Mouse (Mus musculus) cerebellum, adult 9-11 months (tissue): ENCODE results near the gene Lgi1.

Experiments used
- DNase-seq: peaks from one replicate; pipeline ENCODE4 v3.0.0; 2022

Lgi1 gene

GRCm38 (mm10) chr19:38264505-38265500 lies at the start of gene Lgi1:
TSS of gene Lgi1 (plus strand) at chr19:38264536.
- peak; percentile 83 for DNase-seq

DNA sequence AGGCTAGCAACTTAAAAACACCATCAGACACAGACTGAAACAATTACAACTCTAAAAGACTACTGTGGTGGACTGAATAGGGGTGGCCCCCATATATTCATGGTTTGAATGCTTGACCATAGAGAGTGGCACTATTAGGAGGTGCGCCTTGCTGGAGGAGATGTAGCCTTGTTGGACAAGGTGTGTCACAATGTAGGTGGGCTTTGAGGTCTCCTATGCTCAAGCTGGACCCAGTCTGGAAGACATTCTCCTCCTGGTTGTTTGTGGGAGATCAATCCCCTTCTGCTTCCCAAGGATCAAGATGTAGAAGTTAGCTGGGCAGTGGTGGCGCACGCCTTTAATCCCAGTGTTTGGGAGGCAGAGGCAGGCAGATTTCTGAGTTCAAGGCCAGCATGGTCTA lies 46.6 kb upstream of the Lgi1 start:
- no peak for DNase-seq

DNA sequence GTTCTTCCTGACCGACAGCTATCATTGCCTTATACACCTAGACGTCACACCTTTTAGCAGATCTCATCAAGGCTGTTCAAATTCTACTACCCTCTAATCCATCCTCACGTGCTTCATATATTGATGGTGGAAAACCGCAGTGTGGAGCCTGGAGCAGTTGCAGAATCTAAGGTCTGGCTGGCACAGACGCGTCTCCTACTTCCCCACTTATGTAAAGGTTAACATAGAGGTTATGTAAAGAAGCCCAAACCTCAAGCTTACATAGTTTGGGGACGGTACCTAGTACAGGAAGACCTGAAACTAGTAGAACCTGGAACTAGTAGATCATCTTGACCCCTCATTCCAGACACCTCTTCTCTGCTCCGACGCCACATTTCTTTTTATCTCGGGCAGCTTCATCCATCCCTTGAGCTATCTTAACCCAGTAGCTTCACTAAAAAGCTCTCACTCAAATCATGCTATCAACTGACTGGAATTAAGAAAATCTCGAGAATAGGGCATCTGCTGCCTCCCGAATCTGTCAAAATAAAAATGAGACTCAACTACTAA lies 40.9 kb upstream of the Lgi1 start:
- peak; percentile 40 for DNase-seq

GRCm38 (mm10) chr19:38223905-38224684 lies 40.2 kb upstream of the Lgi1 start, which contains the start of gene Fra10ac1:
TSS of gene Fra10ac1 (minus strand) at chr19:38224156.
- DNase-seq = peak; percentile 95

DNA sequence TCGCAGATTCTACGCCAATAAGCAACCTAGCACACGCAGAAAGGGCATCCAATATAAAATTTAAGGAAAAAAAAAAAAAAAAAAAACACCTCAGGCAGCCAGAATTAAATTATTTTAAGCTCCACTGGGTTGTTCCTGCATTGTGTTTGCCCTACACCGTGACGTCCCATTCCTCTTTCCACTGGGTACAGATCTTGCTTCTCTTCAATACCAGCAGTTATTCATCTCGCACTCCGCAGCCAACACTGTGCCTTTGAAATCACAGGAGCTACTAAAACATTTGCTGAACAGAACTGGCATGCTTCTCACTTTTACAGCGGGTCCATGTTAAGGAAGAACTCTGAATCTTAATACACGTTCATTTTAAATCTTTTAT lies 39.7 kb upstream of the Lgi1 start:
- no peak for DNase-seq

DNA sequence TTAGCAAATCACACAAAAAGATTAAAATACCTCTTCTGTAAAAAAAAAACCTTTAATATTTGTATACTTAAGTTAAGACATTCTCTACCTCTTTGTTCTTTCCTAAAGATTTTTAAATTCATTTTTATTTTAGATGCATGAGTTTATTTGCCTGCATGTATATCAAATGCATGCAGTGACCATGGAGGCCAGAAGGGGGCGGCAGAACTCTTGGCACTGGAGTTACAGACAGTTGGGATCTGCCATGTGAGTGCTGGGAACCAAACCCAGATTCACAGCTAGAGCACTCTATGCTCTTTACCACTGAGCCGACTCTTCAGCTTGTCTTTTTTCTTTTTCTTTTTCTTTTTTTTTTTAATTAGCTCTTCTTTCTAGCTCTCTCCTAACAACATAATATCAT lies 35.6 kb upstream of the Lgi1 start:
- DNase-seq = no peak

DNA sequence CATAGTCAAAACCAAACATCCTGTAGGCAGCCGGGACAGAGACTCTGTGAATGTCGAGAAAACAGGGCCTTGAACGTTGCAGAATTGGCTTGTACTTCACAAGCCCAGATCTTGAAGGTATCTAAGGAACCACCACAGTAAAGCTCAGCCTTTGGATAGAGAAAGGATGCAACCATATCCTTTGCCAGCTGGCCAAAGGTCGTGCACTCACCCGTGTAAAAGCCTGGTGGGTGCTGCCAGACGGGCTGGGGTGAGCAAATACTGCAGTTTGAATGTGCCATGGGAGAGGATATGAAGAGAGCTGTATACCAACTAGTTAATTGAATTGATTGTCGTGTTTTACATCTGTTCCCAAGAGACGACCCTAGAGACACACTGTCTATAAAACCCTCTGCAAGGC lies 32.2 kb upstream of the Lgi1 start:
- DNase-seq = no peak

DNA sequence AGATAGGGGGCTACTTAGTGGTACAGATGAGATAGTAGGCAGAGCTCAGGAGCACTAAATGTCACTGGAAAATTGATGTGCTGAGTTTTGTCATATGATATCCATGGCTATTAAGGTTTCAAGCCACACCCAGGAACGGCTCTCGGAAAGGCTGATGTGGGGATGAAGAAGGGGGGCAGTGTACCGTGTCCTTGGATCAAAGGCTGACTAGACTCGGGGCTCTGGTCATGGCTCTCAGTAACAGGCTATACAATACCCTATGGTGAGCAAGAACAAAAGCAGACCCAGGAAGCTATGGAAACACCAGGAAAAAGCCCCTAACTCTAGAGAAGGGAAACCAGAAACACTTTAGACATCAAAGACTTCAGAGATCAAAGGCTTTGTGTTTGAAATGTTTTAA lies 31.8 kb upstream of the Lgi1 start:
- no peak for DNase-seq

GRCm38 (mm10) chr19:38236526-38236925 lies 27.8 kb upstream of the Lgi1 start:
- DNase-seq = no peak

DNA sequence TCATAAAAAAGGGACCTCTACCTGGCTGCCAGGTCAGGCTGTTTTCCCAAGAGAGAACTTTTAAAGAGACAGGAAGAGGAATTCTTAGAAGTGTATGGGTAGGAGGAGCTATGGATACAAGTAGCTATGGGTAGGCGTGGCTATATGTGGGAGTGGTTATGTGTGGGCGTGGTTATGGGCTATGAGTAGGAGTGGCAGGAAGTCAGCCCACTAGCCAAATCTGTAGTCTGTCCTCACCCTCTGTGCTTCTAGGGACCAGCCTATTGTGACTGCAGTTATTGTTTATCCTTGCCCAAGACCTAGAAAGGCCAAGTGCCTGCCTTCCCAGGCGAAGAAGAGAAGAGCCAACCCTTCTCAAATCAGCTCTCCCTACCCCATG lies 26.5 kb upstream of the Lgi1 start:
- DNase-seq = peak; percentile 70

GRCm38 (mm10) chr19:38238213-38238951 lies 26.0 kb upstream of the Lgi1 start:
- DNase-seq = peak; percentile 96

GRCm38 (mm10) chr19:38242314-38242852 lies 22.0 kb upstream of the Lgi1 start:
- DNase-seq = no peak

DNA sequence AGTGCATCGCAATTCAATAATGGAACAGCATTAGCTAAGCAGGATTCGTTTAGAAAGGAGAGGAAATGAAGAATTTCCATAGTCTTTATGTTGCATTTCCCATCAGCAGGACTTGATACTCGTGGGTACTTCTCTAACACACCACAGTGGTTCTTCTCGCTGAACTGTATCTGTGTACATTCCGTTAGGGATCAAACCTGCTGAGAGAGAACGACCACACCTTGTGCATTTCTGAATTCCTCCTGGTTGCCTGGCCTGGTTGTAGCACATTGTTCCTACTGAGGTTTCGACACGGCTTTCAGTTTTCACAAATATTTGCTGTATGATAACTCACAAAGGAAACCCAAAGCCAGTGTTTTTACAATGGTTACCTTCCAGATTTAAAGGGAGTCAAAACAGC lies 19.6 kb upstream of the Lgi1 start:
- DNase-seq = no peak

- DNase-seq = no peak
Observed at GRCm38 (mm10) chr19:38245361-38246176, 18.8 kb upstream of the Lgi1 start.

DNA sequence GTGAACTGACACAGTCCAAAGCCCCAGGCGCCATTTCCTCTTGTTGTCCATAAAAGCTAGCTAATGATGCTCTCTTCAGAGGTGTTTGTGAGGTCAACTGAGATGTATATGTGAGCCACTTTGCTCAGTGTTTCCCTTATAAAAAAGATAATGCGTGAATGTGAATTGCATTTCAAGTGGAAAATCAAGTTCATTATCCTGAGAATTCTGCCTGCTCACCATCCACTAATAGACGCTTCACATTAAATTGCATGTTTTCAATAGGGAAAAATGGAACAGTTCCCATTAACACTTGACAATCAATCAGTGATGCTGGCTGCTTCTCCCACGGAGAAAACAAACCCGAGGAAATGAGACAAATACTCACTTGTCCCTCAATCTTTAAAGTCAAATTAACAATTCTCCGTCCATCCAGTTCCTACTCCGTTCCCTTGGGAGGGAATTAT lies 18.1 kb upstream of the Lgi1 start:
- no peak for DNase-seq

DNA sequence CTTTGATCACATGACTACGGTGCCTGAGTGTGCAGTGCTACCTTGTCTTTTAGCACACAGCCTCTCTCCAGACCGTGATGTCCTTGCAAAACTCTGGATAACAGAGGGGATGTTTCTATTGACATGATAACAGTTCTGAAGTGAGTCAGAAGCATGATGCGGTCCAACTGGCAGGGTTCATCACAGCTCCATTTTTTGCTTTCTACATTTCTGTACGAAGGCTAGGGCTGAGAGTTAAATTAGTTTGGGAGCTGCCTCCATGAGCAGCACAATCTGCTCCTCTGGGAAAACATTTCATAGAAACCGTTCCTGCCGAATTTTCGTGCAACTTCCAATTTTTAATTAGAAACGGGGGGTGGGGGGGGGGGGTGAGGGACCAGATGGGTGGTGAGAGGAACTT lies 14.7 kb upstream of the Lgi1 start:
- DNase-seq = no peak

DNA sequence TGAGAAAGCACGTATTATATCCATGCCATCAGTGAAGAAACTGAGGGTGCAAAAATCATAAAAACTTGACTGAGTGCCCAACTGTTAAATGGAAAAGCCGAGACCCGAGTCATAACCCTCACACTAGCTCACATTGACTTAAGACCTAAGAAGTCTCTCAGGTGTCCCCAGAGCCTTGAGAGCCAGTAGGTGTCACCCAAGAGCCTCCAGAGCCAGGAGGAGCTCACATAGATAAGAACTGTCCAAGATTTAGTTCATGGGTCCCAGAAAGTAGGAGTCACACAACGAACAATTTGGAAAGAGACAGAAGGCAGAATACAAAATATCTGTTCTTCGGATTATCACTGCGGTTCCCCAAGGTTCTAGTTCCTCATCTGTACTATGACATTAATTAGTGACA lies 10.5 kb upstream of the Lgi1 start:
- DNase-seq = peak; percentile 68

GRCm38 (mm10) chr19:38258651-38259065 lies 5.7 kb upstream of the Lgi1 start:
- DNase-seq = peak; percentile 78

DNA sequence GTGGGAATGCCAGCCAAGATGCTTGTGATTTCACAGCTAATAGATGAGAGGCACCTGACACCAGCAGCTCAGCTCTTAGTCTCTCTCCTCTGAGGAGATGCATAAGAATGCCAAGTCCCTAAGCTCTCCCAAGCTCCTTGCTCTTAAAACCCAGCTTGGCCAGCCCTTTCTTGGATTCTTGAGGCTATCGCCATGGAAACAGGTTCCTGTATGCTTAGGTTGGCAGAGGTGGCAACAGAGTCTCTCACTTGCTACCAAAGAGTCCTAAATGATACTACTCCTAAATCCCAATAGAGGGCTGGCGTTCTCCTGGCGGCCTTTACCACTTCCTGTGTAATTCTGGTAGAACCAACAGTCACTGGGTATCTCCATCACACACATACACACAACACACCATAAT lies 4.9 kb upstream of the Lgi1 start:
- DNase-seq = no peak

GRCm38 (mm10) chr19:38260346-38260745 lies 4.0 kb upstream of the Lgi1 start:
- DNase-seq = peak; percentile 48

DNA sequence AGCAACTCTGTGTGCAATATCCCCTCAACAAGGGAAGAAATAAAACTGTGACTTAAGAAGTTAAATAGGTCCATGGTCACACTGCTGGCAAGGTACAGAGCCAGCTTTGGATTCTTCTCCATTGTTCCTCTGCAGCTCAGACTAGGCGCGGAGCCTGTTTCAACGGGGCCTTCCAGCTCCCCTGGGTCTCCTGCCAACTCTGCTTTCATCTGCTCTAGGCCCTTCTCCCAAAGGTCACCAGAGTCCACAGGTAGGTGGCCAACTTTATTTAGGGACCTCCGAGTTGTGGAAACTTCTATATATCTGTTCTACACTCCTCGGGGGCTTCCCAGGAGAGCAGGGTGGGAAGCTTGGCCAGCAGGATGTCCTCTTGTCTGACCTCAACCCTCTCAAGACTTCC lies 3.0 kb upstream of the Lgi1 start:
- DNase-seq = peak; percentile 50
